Mouse (Mus musculus) inflammation-experienced regulatory T-cells, adult 6 months (primary cell): ENCODE data around the gene Cnnm2. TPM values are rescaled to one million over a fixed set of nuclear protein-coding genes. Genes with fewer than 3 reads are reported as not detected.

Experiments used
- ATAC-seq: one replicate; pipeline ENCODE4 v1.8.0; 2017
- polyA plus RNA-seq, 3 experiments: library from polyadenylated mRNA; unstranded; fragments of 100-300 nt; shearing (Covaris generic); gene quantifications; one replicate each; pipeline ENCODE4 v1.2.1; 2017

Gene Cnnm2
- polyA plus RNA-seq, 3 experiments from 2014 or later: 0.36 to 1.2 (median 0.44) TPM

DNA sequence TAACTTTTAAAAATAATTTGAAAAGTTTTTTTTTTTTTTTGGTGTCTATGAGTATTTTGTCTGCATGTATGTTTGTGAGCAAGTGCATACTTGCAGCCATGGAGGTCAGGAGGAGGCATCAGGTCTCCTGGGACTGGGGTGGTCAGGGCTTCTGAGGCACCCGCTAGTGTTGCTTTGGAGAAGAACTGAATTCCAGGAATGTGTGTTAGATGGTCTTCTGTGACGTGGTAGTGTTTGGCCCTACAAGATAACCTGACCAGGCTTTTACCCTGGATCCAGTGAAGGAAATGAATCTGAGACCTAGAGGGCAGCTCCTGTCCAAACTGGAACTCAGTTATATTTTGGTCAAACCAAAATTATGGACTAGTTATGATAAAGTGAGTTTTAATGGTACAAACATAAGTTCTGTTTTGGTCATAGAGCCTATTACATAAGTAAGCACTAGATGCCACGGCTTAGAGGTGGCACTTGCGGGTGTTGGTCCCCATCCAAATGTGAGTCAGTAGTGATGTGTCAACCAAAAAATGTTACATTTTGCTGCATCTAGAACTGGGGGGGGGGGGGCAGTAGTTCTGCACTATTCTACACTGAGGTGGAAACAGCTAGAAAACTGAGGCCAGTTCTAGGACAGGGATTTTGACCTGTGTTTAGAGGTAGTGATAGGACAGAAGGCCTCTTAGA is 38.6 kb downstream of the Cnnm2 start:
- ATAC-seq: no peak

GRCm38 (mm10) chr19:46801492-46801891 is 40.1 kb downstream of the Cnnm2 start:
- ATAC-seq: no peak

- no peak for ATAC-seq
Observed at GRCm38 (mm10) chr19:46802306-46802705, 40.9 kb downstream of the Cnnm2 start.

DNA sequence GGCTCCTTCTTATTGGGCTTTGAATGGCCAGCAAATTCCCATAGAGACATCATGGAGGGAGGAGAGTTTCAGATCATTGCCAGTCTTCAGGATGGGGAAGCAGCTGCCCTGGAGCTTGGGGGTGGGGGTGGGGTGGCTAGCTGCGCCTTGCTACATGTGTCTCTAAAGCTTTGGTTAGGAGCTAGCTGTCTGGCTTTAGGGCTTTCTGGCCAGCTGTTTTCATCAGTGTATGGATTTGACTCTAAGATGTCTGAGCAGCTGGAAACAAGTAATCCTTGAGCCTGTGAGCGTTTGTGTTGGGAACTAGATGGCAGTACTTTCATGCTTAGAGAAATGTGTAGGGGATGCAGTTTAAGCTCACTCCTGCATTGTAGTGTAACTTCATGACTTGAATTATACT is 42.3 kb downstream of the Cnnm2 start:
- ATAC-seq: no peak

DNA sequence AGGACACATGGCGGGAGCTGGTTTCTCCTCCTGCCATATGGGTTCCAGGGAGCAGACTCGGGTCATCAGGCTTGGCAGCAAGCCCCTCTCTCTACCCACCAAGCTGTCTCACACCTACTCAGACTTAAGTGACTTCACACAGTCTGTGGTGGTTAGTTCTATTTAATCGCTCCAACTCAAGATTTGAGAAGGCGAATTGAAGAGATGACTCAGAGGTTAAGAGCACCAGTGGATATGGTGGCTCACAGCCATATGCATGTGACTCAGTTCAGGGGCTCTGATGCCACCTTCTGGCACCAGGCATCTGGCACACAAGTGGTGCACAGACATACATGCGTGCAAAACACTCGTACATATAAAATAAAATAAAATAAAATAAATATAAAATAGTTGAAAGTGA is 43.4 kb downstream of the Cnnm2 start:
- no peak for ATAC-seq

DNA sequence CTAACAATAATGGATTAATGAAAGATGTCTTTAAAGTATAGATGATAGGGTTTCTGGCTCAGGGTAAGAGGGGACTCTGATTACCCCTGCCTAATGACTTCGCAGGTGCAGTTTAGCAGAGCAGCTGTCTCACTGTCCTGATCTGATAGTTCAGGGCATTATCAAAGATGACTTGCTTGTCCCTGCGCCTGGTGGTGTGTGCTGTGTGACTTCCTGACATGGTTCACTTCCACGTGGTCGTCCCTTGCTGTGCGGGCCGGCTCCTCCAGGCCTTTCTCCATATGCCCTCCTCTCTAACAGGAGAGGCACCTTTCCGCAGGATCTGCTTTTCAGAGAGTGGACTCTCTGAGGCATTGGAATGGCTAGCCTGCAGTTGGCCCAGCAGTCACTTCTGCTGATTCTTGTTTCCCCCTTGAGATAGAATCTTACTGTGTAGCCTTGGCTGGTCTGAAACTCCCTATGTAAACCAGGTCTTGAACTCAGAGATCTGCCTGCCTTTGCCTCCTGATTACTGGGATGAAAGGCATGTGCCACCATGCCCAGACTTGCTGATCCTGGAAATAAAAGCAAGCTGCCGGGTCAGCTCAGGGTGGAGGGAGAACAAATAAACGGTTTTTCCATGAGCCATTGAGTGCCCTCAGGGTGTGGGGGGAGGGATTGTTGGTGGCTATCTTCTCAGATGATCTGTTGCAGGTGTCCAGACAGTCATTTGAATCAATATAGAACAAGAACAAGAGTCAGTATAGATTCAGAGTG is 44.7 kb downstream of the Cnnm2 start:
- ATAC-seq: no peak

DNA sequence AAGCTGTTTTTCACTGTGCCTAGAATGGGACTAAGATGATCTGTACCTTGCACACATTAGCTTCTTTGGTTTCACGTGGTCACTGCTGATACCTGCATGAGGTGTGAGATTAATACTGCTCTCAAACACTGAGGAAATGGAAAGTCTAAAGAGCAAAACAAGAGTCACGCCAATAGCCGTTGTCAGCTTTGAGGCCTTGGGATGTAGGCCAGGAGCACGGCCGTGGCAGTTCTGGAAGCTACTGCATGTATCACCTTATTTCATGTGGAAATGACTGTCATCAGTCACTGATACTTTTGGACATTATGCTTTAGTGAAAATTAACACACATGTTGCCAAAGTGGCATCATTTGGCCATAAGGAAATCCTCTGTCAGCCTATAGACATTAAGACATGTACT is 46.9 kb downstream of the Cnnm2 start:
- ATAC-seq: no peak

GRCm38 (mm10) chr19:46809031-46809430 is 47.6 kb downstream of the Cnnm2 start:
- ATAC-seq: no peak

- ATAC-seq: no peak
Observed at GRCm38 (mm10) chr19:46819276-46819675, 57.9 kb downstream of the Cnnm2 start.

GRCm38 (mm10) chr19:46822491-46822890 is 61.1 kb downstream of the Cnnm2 start:
- no peak for ATAC-seq

GRCm38 (mm10) chr19:46823759-46824158 is 62.4 kb downstream of the Cnnm2 start:
- no peak for ATAC-seq

DNA sequence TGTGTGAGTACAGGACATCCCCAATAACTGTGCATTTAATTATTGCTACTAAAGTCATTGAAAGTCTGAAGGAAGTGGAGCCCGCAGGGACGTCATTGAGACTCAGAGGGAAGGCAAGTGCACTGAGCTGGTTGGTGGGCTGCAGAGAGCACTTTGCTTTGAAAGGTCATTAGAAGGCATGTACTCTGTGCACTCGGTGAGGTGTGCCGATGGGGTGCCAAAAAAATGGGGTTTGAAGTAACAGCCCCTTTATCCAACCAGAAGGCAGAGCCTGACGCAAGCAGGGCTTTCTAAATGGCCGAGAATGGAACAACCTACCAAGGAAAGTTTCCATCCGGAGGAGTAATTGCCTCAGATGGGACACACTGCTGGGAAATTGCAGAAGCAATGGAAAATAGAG is 63.5 kb downstream of the Cnnm2 start:
- no peak for ATAC-seq

DNA sequence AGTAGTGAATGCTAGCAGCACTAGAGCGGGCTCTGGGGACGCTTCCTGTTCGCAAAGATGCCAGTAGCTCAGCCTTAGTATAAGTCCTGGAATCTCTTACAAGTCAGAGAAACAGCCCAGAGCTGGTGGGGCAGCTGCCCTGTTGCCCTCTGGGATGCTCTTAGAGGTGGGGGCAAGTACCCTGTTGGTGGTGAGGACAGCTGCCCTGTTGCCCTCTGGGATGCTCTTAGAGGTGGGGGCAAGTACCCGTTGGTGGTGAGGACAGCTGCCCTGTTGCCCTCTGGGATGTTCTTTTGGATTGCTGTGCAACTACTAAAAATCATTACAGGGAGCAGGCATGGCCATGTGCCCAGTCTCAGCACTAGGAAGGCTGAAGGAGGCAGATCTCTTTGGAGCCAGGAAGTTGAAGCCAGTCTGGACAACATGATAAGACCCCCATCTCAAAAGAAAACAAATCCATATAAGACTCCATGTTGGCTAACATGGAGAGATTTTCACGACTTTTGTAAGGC is 66.3 kb downstream of the Cnnm2 start:
- no peak for ATAC-seq

- ATAC-seq: no peak
Observed at GRCm38 (mm10) chr19:46828961-46829360, 67.6 kb downstream of the Cnnm2 start.

DNA sequence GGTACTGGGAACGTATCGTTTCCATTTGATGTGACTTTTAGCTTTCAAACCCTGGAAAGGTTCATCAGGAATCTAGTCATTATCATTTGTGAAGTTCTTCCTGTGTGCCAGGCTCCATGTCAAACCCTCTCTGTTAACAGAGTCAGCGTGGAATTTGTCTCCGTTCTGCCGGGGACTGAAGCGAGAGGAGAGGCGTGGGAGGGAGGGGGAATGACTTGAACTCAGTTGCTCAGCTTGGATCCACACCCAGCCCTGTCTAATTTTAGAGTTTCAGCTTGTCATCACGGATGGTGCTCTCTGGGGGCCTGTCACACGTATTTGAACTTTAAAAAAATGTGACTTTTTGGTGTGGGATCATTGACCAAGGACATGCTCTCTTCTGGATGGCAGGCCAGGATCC is 70.0 kb downstream of the Cnnm2 start:
- no peak for ATAC-seq

- no peak for ATAC-seq
Observed at GRCm38 (mm10) chr19:46834301-46834700, 72.9 kb downstream of the Cnnm2 start.

- ATAC-seq: no peak
Observed at GRCm38 (mm10) chr19:46835339-46835738, 73.9 kb downstream of the Cnnm2 start.

DNA sequence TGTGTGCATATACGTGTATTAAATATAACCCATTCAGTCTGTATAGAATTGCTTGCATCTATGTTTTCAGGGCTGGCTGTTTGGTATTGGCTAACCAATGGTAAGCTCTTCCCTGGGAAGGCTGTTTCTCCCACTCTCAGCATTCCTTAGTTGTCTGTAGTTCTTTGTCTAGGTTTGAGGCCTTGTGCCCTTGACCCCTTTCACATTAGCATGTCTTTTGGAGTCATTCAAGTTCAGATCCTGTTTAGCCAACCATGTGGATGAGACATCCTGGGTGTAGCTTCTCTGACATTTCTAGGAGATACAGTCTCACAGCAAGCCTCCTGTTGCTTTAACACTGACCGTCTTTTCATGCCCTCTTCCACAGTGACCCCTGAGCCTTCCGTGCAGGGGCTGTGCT is 74.7 kb downstream of the Cnnm2 start:
- ATAC-seq: no peak

DNA sequence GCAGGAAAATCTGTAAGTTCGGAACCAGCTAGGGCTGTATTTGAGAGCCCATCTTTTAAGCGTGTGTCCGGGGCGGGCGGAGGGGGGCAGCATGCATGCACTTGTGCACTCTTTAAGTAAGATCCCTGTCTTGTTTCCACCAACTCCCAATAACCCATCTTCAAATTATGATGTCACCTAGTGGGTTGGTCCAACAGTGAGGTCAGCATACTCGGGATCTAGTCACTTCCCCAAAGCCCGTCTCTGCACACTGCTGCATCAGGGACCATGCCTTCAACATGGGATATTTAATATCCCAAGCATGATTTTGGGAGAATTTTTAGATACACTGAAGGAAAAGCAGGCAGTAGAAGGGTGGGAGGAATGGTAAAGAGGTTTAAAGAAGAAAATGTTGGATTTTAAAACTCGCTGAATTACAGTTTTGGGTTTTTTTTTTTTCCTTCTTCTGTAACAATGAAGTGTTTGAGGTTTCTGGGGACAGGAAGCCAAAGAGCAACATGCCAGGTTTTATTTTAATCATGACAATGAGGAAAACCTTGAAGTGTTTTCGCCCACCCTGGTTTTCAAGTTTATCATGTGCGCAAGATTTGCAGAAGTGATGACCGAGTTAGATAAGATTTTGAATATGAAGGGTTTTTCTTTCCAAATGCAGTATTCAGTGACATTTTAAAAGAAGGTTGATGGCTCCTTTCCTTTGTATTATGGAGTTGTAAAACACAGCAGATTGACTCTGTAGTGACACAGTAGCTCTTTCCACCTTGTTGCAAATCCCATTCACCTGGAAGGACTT is 76.1 kb downstream of the Cnnm2 start:
- ATAC-seq: no peak

- no peak for ATAC-seq
Observed at GRCm38 (mm10) chr19:46841016-46841415, 79.6 kb downstream of the Cnnm2 start.

- no peak for ATAC-seq
Observed at GRCm38 (mm10) chr19:46843030-46843429, 81.6 kb downstream of the Cnnm2 start.

GRCm38 (mm10) chr19:46846056-46846455 is 84.7 kb downstream of the Cnnm2 start:
- ATAC-seq: no peak

- ATAC-seq: no peak
Observed at GRCm38 (mm10) chr19:46846459-46846858, 85.1 kb downstream of the Cnnm2 start.
